Mouse (Mus musculus): Measurements from ENCODE around the gene 4930503B20Rik. TPM values are rescaled to one million over a fixed set of nuclear protein-coding genes. Genes with fewer than 3 reads are reported as not detected.

4930503B20Rik gene
- polyA plus RNA-seq, 1 experiment from 2014 or later = not detected

DNA sequence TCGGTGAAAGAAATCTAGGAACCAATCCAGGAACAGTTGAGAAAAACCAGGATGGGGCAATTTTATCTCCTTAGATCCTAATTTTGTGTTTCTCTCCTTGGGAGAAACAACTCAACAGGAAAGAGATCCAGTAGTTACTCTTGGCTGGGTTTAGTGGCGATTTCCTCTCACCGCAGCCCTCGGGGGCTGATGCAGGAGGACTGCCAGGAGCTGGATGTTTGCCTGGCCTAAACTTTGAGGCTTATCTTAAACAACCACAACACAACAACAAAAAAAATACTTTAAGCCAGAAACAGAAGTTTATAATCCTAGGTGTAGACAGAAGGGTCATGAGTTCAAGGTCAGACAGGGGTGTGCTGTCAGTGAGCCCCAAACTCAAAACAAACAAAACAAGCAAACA is 39.3 kb downstream of the 4930503B20Rik start:
- Histone ChIP-seq H3K4me1 (ENCODE audit: control insufficient read depth, insufficient read depth, low read length) (no peaks in the 10 kb centered on the region), H3K4me2 (ENCODE audit: low read depth, low read length) (no peak overlapping the region), H3K27ac (ENCODE audit: low read length) (no peak overlapping the region), H3K27me3 (ENCODE audit: control insufficient read depth, insufficient read depth, low read length) (no peaks in the 10 kb centered on the region), H3K9ac (ENCODE audit: low read length) (no peak overlapping the region), H3K9me3 (replicated peaks; ENCODE audit: control insufficient read depth, low read length) (no peaks in the 10 kb centered on the region), H3K36me3 (ENCODE audit: control insufficient read depth, insufficient read depth, low read length) (no peaks in the 10 kb centered on the region), H3K4me3 (replicated peaks; ENCODE audit: low read length) (no peak overlapping the region)
- WGBS = 67% methylated on average over 4 of the region's 4 CpGs
- ATAC-seq (ENCODE audit: insufficient read depth, low FRiP score) = no peak

DNA sequence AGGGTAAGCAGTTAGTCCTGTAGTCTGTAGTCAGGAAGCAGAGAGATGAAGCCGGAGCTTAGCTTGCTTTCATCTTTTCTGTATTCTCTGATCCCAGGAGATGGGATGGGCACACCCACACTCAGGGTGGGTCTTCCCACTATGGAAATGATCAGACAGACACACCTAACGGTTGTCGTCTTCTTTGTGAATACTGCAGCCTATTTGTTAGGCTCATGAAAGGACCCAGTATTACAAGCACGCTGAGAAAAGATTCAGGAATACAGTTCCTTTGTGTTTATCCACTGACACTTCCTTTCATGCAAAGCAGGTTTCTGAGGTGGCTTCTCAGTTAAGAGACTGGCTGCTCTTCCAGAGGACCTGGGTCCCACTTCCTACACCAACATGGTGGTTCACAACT is 39.9 kb downstream of the 4930503B20Rik start:
- ATAC-seq (ENCODE audit: insufficient read depth, low FRiP score) = no peak
- Histone ChIP-seq H3K27me3 (ENCODE audit: control insufficient read depth, insufficient read depth, low read length) (no peaks in the 10 kb centered on the region), H3K36me3 (ENCODE audit: control insufficient read depth, insufficient read depth, low read length) (no peaks in the 10 kb centered on the region), H3K9ac (ENCODE audit: low read length) (no peak overlapping the region), H3K27ac (ENCODE audit: low read length) (no peak overlapping the region), H3K9me3 (replicated peaks; ENCODE audit: control insufficient read depth, low read length) (no peaks in the 10 kb centered on the region), H3K4me2 (ENCODE audit: low read depth, low read length) (no peak overlapping the region), H3K4me1 (ENCODE audit: control insufficient read depth, insufficient read depth, low read length) (no peaks in the 10 kb centered on the region), H3K4me3 (replicated peaks; ENCODE audit: low read length) (no peak overlapping the region)
- 82% methylated on average over 4 of the region's 4 CpGs for whole genome bisulfite sequencing

DNA sequence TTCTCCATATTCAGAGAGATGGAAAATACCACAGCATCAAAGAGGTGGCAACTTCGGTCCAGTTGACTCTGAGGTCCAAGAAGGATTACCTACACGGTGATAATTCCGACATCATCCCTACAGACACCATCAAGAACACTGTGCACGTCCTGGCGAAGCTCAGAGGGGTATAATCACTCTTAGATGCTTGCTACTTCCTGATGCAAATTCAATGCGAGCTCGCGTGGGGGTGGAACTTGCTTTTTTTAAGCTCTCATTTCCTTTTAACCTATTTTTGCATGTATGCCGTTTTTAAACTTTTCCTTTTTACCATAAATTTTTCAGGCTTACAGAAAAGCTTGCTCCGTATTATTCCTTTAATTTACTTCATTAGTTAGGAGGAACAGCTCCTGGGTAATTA is 40.8 kb downstream of the 4930503B20Rik start:
- H3K4me3 ChIP-seq (replicated peaks; ENCODE audit: low read length) = no peak overlapping the region

DNA sequence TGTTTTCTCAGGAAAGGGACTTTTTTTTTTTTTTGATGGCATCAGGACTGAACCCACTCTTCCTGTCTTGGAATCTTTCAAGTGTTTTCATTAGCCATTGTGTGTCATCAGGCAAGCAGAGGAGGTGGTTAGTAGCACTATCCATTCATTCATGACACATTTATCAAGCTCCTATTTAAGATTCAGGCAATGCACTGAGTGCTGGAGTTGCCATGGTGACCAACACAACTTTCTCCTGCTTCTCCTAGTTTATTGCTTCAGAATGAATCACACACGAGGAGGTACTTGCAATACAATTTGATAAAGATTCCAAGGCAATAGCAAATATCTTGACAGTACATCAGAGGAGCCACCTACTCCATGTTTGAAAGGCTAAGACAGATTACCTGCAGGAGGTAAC is 43.7 kb downstream of the 4930503B20Rik start:
- no peak overlapping the region for H3K4me3 ChIP-seq (replicated peaks; ENCODE audit: low read length)
- no peak overlapping the region for H3K4me2 ChIP-seq (ENCODE audit: low read depth, low read length)
- H3K27ac ChIP-seq (ENCODE audit: low read length) = no peak overlapping the region
- 22% methylated on average over 1 of the region's 1 CpGs for WGBS
- H3K9ac ChIP-seq (ENCODE audit: low read length) = no peak overlapping the region
- ATAC-seq (ENCODE audit: insufficient read depth, low FRiP score) = no peak
- H3K9me3 ChIP-seq (replicated peaks; ENCODE audit: control insufficient read depth, low read length) = no peaks in the 10 kb centered on the region
- no peaks in the 10 kb centered on the region for H3K27me3 ChIP-seq (ENCODE audit: control insufficient read depth, insufficient read depth, low read length)
- no peaks in the 10 kb centered on the region for H3K4me1 ChIP-seq (ENCODE audit: control insufficient read depth, insufficient read depth, low read length)
- no peaks in the 10 kb centered on the region for H3K36me3 ChIP-seq (ENCODE audit: control insufficient read depth, insufficient read depth, low read length)

More for the DNA sequence above, 40.8 kb downstream of the 4930503B20Rik start:
- Histone ChIP-seq H3K4me2 (ENCODE audit: low read depth, low read length) (no peak overlapping the region), H3K9ac (ENCODE audit: low read length) (no peak overlapping the region), H3K27me3 (ENCODE audit: control insufficient read depth, insufficient read depth, low read length) (no peaks in the 10 kb centered on the region), H3K36me3 (ENCODE audit: control insufficient read depth, insufficient read depth, low read length) (no peaks in the 10 kb centered on the region), H3K4me1 (ENCODE audit: control insufficient read depth, insufficient read depth, low read length) (no peaks in the 10 kb centered on the region), H3K27ac (ENCODE audit: low read length) (no peak overlapping the region), H3K9me3 (replicated peaks; ENCODE audit: control insufficient read depth, low read length) (no peaks in the 10 kb centered on the region)
- no peak for ATAC-seq (ENCODE audit: insufficient read depth, low FRiP score)
- WGBS = 75% methylated on average over 10 of the region's 10 CpGs

DNA sequence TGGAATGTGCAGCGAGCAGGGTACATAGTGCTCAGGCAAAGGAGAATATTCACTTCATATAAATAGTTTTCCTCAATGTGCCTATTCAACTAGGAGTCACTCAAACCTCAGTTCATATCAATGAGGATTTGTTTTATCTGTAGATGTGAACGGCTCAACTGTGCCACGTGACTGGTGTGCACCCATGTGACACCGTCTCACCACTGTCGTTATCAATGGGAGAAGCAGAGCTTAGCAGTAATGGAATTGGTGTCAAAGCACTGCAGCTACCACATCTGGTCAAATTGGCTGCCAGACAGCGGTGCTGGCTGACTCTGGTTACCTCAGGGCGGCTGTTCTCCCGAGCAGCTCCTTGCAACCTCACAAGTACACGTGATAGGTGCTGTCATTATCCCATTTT is 46.5 kb downstream of the 4930503B20Rik start:
- H3K4me3 ChIP-seq (replicated peaks; ENCODE audit: low read length) = no peak overlapping the region
- H3K27ac ChIP-seq (ENCODE audit: low read length) = no peak overlapping the region
- H3K27me3 ChIP-seq (ENCODE audit: control insufficient read depth, insufficient read depth, low read length) = no peaks in the 10 kb centered on the region
- 74% methylated on average over 9 of the region's 9 CpGs for WGBS
- no peaks in the 10 kb centered on the region for H3K36me3 ChIP-seq (ENCODE audit: control insufficient read depth, insufficient read depth, low read length)
- no peaks in the 10 kb centered on the region for H3K9me3 ChIP-seq (replicated peaks; ENCODE audit: control insufficient read depth, low read length)
- no peaks in the 10 kb centered on the region for H3K4me1 ChIP-seq (ENCODE audit: control insufficient read depth, insufficient read depth, low read length)
- H3K9ac ChIP-seq (ENCODE audit: low read length) = no peak overlapping the region
- ATAC-seq (ENCODE audit: insufficient read depth, low FRiP score) = no peak
- H3K4me2 ChIP-seq (ENCODE audit: low read depth, low read length) = no peak overlapping the region

DNA sequence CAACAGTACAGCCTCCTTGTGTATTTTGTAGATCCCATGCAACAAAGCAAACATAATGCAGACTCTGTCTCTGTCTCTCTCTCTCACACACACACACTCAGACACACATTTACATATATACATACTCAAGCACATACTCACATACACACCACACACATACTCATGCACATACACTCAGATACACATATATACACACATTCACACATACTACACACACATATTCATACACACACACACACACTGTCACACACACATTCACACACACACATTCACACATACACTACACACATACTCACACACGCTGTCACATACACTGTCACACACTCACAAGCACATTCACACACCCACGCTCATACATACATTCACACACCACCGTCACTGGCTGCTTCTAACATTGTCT is 48.6 kb downstream of the 4930503B20Rik start:
- 89% methylated on average over 3 of the region's 3 CpGs for whole genome bisulfite sequencing

DNA sequence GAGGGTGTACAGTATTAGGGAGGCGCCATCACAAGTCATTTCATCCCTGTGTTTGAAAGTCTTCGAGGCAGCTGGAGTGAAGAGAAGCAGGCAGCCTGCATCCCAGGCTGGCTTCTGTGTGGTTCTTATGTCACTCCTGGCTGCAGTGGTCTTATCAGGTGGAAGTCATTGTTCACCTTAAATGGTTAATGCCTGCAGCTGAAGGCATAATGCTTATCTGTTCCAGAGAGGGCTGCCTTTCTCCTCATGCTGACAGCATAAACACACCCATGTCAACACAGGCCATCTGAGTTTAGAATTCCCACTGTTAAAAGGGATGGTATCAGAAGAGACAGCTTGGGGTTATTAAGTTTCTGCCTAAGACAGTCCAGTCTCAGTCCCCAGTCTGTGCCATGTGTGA is 49.9 kb downstream of the 4930503B20Rik start:
- Histone ChIP-seq H3K27me3 (ENCODE audit: control insufficient read depth, insufficient read depth, low read length) (no peaks in the 10 kb centered on the region), H3K27ac (ENCODE audit: low read length) (no peak overlapping the region), H3K4me1 (ENCODE audit: control insufficient read depth, insufficient read depth, low read length) (no peaks in the 10 kb centered on the region), H3K4me2 (ENCODE audit: low read depth, low read length) (no peak overlapping the region), H3K36me3 (ENCODE audit: control insufficient read depth, insufficient read depth, low read length) (no peaks in the 10 kb centered on the region), H3K4me3 (replicated peaks; ENCODE audit: low read length) (no peak overlapping the region), H3K9me3 (replicated peaks; ENCODE audit: control insufficient read depth, low read length) (no peaks in the 10 kb centered on the region), H3K9ac (ENCODE audit: low read length) (no peak overlapping the region)
- ATAC-seq (ENCODE audit: insufficient read depth, low FRiP score) = no peak
- 55% methylated on average over 2 of the region's 2 CpGs for WGBS

More for the DNA sequence above, 48.6 kb downstream of the 4930503B20Rik start:
- Histone ChIP-seq H3K9ac (ENCODE audit: low read length) (no peak overlapping the region), H3K27ac (ENCODE audit: low read length) (no peak overlapping the region), H3K4me2 (ENCODE audit: low read depth, low read length) (no peak overlapping the region), H3K36me3 (ENCODE audit: control insufficient read depth, insufficient read depth, low read length) (no peaks in the 10 kb centered on the region), H3K27me3 (ENCODE audit: control insufficient read depth, insufficient read depth, low read length) (no peaks in the 10 kb centered on the region), H3K9me3 (replicated peaks; ENCODE audit: control insufficient read depth, low read length) (no peaks in the 10 kb centered on the region), H3K4me1 (ENCODE audit: control insufficient read depth, insufficient read depth, low read length) (no peaks in the 10 kb centered on the region), H3K4me3 (replicated peaks; ENCODE audit: low read length) (no peak overlapping the region)
- no peak for ATAC-seq (ENCODE audit: insufficient read depth, low FRiP score)

DNA sequence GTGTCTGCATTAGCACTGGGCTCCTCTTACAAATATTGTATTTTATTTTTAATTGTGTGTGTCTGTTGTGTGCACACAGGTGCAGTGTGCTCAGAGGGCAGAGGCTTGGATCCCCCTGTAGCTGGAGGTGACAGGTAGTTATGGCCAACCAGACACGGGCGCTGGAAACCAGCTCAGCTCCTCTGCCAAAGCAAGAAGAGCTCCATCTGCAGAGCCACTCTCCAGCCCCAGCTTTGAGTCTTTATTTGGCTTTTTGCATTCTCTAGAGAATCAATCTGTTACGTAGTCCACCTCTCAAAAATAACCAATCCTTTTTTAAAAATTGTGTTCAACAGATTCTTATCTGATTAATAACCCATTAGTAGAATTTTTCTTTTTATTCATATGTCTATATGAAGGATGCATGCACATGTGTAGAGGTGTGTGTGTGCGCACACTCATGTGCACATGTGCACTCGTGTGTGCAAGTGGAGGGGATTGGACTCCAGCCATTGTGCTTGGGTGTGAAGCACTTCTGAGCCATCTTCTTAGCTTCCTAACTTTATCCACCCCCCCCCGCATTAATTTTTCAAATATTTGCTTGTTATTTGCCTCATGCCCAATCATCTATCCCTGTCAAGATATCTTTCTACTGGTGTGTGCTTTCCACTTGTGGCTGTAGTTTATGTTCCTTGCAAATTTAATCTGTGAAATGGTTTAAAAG is 51.8 kb downstream of the 4930503B20Rik start:
- Histone ChIP-seq H3K4me3 (replicated peaks; ENCODE audit: low read length) (no peak overlapping the region), H3K4me1 (ENCODE audit: control insufficient read depth, insufficient read depth, low read length) (no peaks in the 10 kb centered on the region), H3K4me2 (ENCODE audit: low read depth, low read length) (no peak overlapping the region), H3K27ac (ENCODE audit: low read length) (no peak overlapping the region), H3K9me3 (replicated peaks; ENCODE audit: control insufficient read depth, low read length) (no peaks in the 10 kb centered on the region), H3K9ac (ENCODE audit: low read length) (no peak overlapping the region), H3K27me3 (ENCODE audit: control insufficient read depth, insufficient read depth, low read length) (no peaks in the 10 kb centered on the region), H3K36me3 (ENCODE audit: control insufficient read depth, insufficient read depth, low read length) (no peaks in the 10 kb centered on the region)
- ATAC-seq (ENCODE audit: insufficient read depth, low FRiP score) = no peak
- WGBS = 71% methylated on average over 6 of the region's 6 CpGs

DNA sequence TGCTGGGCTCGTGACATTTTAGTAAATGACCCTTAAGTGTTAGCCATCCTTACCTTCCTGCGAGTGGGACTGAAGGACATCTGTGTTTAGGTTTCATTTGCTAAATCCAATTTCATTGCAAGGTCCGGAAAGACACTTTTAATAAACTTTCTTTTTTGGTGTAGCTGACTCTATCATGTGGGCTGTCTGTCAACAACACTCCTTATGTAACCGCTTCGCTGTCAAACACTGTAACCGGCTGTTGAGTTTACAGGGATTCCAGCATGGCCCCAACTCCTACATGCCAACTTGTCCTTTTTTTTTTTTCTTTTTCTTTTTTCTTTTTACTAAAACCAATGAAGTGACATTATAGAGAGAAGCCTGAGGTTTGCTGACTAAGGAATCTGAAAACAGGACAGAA is 52.7 kb downstream of the 4930503B20Rik start:
- WGBS = 53% methylated on average over 6 of the region's 6 CpGs

More for the DNA sequence above, 52.7 kb downstream of the 4930503B20Rik start:
- no peaks in the 10 kb centered on the region for H3K9me3 ChIP-seq (replicated peaks; ENCODE audit: control insufficient read depth, low read length)
- H3K27ac ChIP-seq (ENCODE audit: low read length) = no peak overlapping the region
- H3K4me1 ChIP-seq (ENCODE audit: control insufficient read depth, insufficient read depth, low read length) = no peaks in the 10 kb centered on the region
- no peak overlapping the region for H3K9ac ChIP-seq (ENCODE audit: low read length)
- ATAC-seq (ENCODE audit: insufficient read depth, low FRiP score) = no peak
- H3K4me3 ChIP-seq (replicated peaks; ENCODE audit: low read length) = no peak overlapping the region
- no peaks in the 10 kb centered on the region for H3K36me3 ChIP-seq (ENCODE audit: control insufficient read depth, insufficient read depth, low read length)
- no peaks in the 10 kb centered on the region for H3K27me3 ChIP-seq (ENCODE audit: control insufficient read depth, insufficient read depth, low read length)
- H3K4me2 ChIP-seq (ENCODE audit: low read depth, low read length) = no peak overlapping the region
